In genomic region chr14:55721076-55721475, GRCm38 (mm10) we compare ENCODE assay signal across 8 mouse cellular contexts. TPM values are rescaled to one million over a fixed set of nuclear protein-coding genes. Genes with fewer than 3 reads are reported as not detected.
DNase-seq lines count a peak whose midpoint lies in the region; ATAC-seq and TF ChIP-seq lines count a peak whose summit lies in the region.

No protein-coding gene starts in this region.

- no peak overlapping the region for H3K27ac ChIP-seq in lung, postnatal 0 days (ENCODE audit: low read length)
- no peak overlapping the region for H3K27ac ChIP-seq in limb, embryonic 11.5 days (replicated peaks; ENCODE audit: low read depth, low read length)
- peak overlapping the region; percentile 60 for H3K27ac ChIP-seq in stomach, embryonic 16.5 days (ENCODE audit: low read length)

- H3K9me3 ChIP-seq in lung, postnatal 0 days (ENCODE audit: low read length): no peaks in the 10 kb centered on the region
- H3K9me3 ChIP-seq in limb, embryonic 11.5 days (ENCODE audit: control insufficient read depth, low read length): no peaks in the 10 kb centered on the region
- no peaks in the 10 kb centered on the region for H3K9me3 ChIP-seq in stomach, embryonic 16.5 days (replicated peaks; ENCODE audit: control insufficient read depth, low read length)

- 73% methylated on average over 6 of the region's 6 CpGs for WGBS in lung, postnatal 0 days
- WGBS in limb, embryonic 11.5 days: 78% methylated on average over 6 of the region's 6 CpGs
- 72% methylated on average over 6 of the region's 6 CpGs for WGBS in stomach, embryonic 16.5 days

- H3K4me3 ChIP-seq in lung, postnatal 0 days (ENCODE audit: low read depth, low read length): no peak overlapping the region
- peak overlapping the region; percentile 73 for H3K4me3 ChIP-seq in limb, embryonic 11.5 days (ENCODE audit: low read depth, low read length)
- H3K4me3 ChIP-seq in stomach, embryonic 16.5 days (replicated peaks; ENCODE audit: low read length): peak overlapping the region; percentile 92

- H3K36me3 ChIP-seq in lung, postnatal 0 days (ENCODE audit: insufficient read depth, low read length): 0 out of 2 replicates have a peak, but pooled peaks cover 18% of the 10 kb centered on the region
- no peaks in the 10 kb centered on the region for H3K36me3 ChIP-seq in limb, embryonic 11.5 days (ENCODE audit: control insufficient read depth, insufficient read depth, low read length)
- no peaks in the 10 kb centered on the region for H3K36me3 ChIP-seq in stomach, embryonic 16.5 days (ENCODE audit: control insufficient read depth, insufficient read depth, low read length)

- peak overlapping the region; percentile 70 for H3K4me2 ChIP-seq in lung, postnatal 0 days (replicated peaks; ENCODE audit: low read depth, low read length)
- peak overlapping the region; percentile 66; the same call in 1 of the 2 replicates for H3K4me2 ChIP-seq in limb, embryonic 11.5 days (ENCODE audit: low read depth, severe bottlenecking)
- peak overlapping the region; percentile 87 for H3K4me2 ChIP-seq in stomach, embryonic 16.5 days (ENCODE audit: low read depth, low read length)

- no peaks in the 10 kb centered on the region for H3K27me3 ChIP-seq in lung, postnatal 0 days (replicated peaks; ENCODE audit: insufficient read depth, low read length)
- H3K27me3 ChIP-seq in limb, embryonic 11.5 days (ENCODE audit: control insufficient read depth, insufficient read depth, low read length): no peaks in the 10 kb centered on the region
- H3K27me3 ChIP-seq in stomach, embryonic 16.5 days (ENCODE audit: control insufficient read depth, insufficient read depth, low read length): no peaks in the 10 kb centered on the region

- DNase-seq in lung, postnatal 0 days (ENCODE audit: low spot score): no peak
- DNase-seq in lung, postnatal 25 days (ENCODE audit: low spot score): no peak
- peak; percentile 50 for DNase-seq in gonadal fat pad, adult 2 months (ENCODE audit: low read depth)
- no peak for DNase-seq in limb, embryonic 11.5 days (ENCODE audit: low spot score)
- DNase-seq in adrenal gland, postnatal 10 days: no peak
- DNase-seq in yolk sac, embryonic 10.5 days (ENCODE audit: low spot score): no peak
- no peak for DNase-seq in adrenal gland, adult 2 months

- peaks cover 6% of the 10 kb centered on the region for H3K4me1 ChIP-seq in lung, postnatal 0 days (ENCODE audit: insufficient read depth, low read depth, low read length)
- H3K4me1 ChIP-seq in limb, embryonic 11.5 days (ENCODE audit: control insufficient read depth, insufficient read depth, low read length): peaks cover 6% of the 10 kb centered on the region; the same call in 1 of the 2 replicates
- H3K4me1 ChIP-seq in stomach, embryonic 16.5 days (ENCODE audit: control insufficient read depth, insufficient read depth, low read length): peaks cover 4% of the 10 kb centered on the region; the same call in 1 of the 2 replicates

- no peak for ATAC-seq in lung, postnatal 0 days
- ATAC-seq in limb, embryonic 11.5 days (ENCODE audit: insufficient number of reproducible peaks, low FRiP score, low TSS enrichment, low read depth): no peak
- no peak for ATAC-seq in stomach, embryonic 16.5 days (ENCODE audit: insufficient read depth, low FRiP score)

- no peak for TF ChIP-seq CTCF in lung, postnatal 0 days (IDR thresholded peaks at IDR 0.05)

- TF ChIP-seq EP300 in lung, postnatal 0 days (IDR thresholded peaks at IDR 0.05): no peak

- H3K9ac ChIP-seq in lung, postnatal 0 days (replicated peaks; ENCODE audit: low read depth): no peak overlapping the region
- H3K9ac ChIP-seq in limb, embryonic 11.5 days (ENCODE audit: low read length): no peak overlapping the region
- H3K9ac ChIP-seq in stomach, embryonic 16.5 days (ENCODE audit: low read length): peak overlapping the region; percentile 92; the same call in 1 of the 2 replicates

RNA-seq across cellular contexts. Expression of gene Rabggta, which starts 1.0 kb away (rescaled TPM):
- 31.4 and 32.5 TPM in 2 replicates for polyA plus RNA-seq in lung, postnatal 0 days (2015; fragmentation: Nextera tagmentation; extraction: Ambion mirVana)
- 48.4 and 49.0 TPM in 2 replicates for polyA plus RNA-seq in gonadal fat pad, adult 2 months (2012; rRNA removed)
- 20.0 and 20.2 TPM in 2 replicates for polyA plus RNA-seq in limb, embryonic 11.5 days (2014; fragmentation: Nextera tagmentation; extraction: Ambion mirVana)
- 36.3 and 37.1 TPM in 2 replicates for polyA plus RNA-seq in stomach, embryonic 16.5 days (2015; fragmentation: Nextera tagmentation; extraction: Ambion mirVana)
- total RNA-seq in adrenal gland, postnatal 10 days (2021): 10 to 100 TPM; 16.8 to 21.5 TPM
- 10 to 100 TPM; 20.2 to 20.4 TPM for total RNA-seq in adrenal gland, adult 2 months (2021)
- 39.5 and 44.7 TPM in 2 replicates for polyA plus RNA-seq in adrenal gland, adult 2 months (2012; rRNA removed)

RNA-seq across cellular contexts. Expression of gene Tgm1, which starts 7.3 kb away (rescaled TPM):
- polyA plus RNA-seq in lung, postnatal 0 days (2015; fragmentation: Nextera tagmentation; extraction: Ambion mirVana): 14.2 and 20.6 TPM in 2 replicates
- 4.3 and 4.4 TPM in 2 replicates for polyA plus RNA-seq in gonadal fat pad, adult 2 months (2012; rRNA removed)
- polyA plus RNA-seq in limb, embryonic 11.5 days (2014; fragmentation: Nextera tagmentation; extraction: Ambion mirVana): 2.1 TPM in 2 replicates
- 53.1 and 72.9 TPM in 2 replicates for polyA plus RNA-seq in stomach, embryonic 16.5 days (2015; fragmentation: Nextera tagmentation; extraction: Ambion mirVana)
- 1 to 10 TPM; 1.3 to 2.0 TPM for total RNA-seq in adrenal gland, postnatal 10 days (2021)
- total RNA-seq in adrenal gland, adult 2 months (2021): under 1 TPM; 0.23 to 0.45 TPM
- 0.27 and 0.28 TPM in 2 replicates for polyA plus RNA-seq in adrenal gland, adult 2 months (2012; rRNA removed)

RNA-seq across cellular contexts. Expression of gene Dhrs1, which starts 24.4 kb away (rescaled TPM):
- 74.1 and 83.5 TPM in 2 replicates for polyA plus RNA-seq in lung, postnatal 0 days (2015; fragmentation: Nextera tagmentation; extraction: Ambion mirVana)
- 92.5 and 99.0 TPM in 2 replicates for polyA plus RNA-seq in gonadal fat pad, adult 2 months (2012; rRNA removed)
- 65.9 and 72.8 TPM in 2 replicates for polyA plus RNA-seq in limb, embryonic 11.5 days (2014; fragmentation: Nextera tagmentation; extraction: Ambion mirVana)
- polyA plus RNA-seq in stomach, embryonic 16.5 days (2015; fragmentation: Nextera tagmentation; extraction: Ambion mirVana): 107 and 125 TPM in 2 replicates
- total RNA-seq in adrenal gland, postnatal 10 days (2021): 10 to 100 TPM; 77.4 to 82.0 TPM
- 10 to 100 TPM; 70.7 to 93.5 TPM for total RNA-seq in adrenal gland, adult 2 months (2021)
- 49.6 and 68.1 TPM in 2 replicates for polyA plus RNA-seq in adrenal gland, adult 2 months (2012; rRNA removed)

RNA-seq across cellular contexts. Expression of gene Nop9, which starts 24.4 kb away (rescaled TPM):
- polyA plus RNA-seq in lung, postnatal 0 days (2015; fragmentation: Nextera tagmentation; extraction: Ambion mirVana): 16.2 and 19.5 TPM in 2 replicates
- polyA plus RNA-seq in gonadal fat pad, adult 2 months (2012; rRNA removed): 16.7 and 18.1 TPM in 2 replicates
- 55.5 and 56.7 TPM in 2 replicates for polyA plus RNA-seq in limb, embryonic 11.5 days (2014; fragmentation: Nextera tagmentation; extraction: Ambion mirVana)
- 23.8 and 28.4 TPM in 2 replicates for polyA plus RNA-seq in stomach, embryonic 16.5 days (2015; fragmentation: Nextera tagmentation; extraction: Ambion mirVana)
- total RNA-seq in adrenal gland, postnatal 10 days (2021): 10 to 100 TPM; 17.1 to 18.9 TPM
- total RNA-seq in adrenal gland, adult 2 months (2021): 10 to 100 TPM; 17.6 to 17.7 TPM
- 9.2 and 9.9 TPM in 2 replicates for polyA plus RNA-seq in adrenal gland, adult 2 months (2012; rRNA removed)

RNA-seq across cellular contexts. Expression of gene Cideb, which starts 37.2 kb away (rescaled TPM):
- polyA plus RNA-seq in lung, postnatal 0 days (2015; fragmentation: Nextera tagmentation; extraction: Ambion mirVana): 0.65 and 1.3 TPM in 2 replicates
- polyA plus RNA-seq in gonadal fat pad, adult 2 months (2012; rRNA removed): 5.9 and 8.3 TPM in 2 replicates
- 0.37 TPM in 1 of 2 replicates, not detected in the other for polyA plus RNA-seq in limb, embryonic 11.5 days (2014; fragmentation: Nextera tagmentation; extraction: Ambion mirVana)
- 14.8 and 15.1 TPM in 2 replicates for polyA plus RNA-seq in stomach, embryonic 16.5 days (2015; fragmentation: Nextera tagmentation; extraction: Ambion mirVana)
- 10 to 100 TPM; 14.2 to 23.3 TPM for total RNA-seq in adrenal gland, postnatal 10 days (2021)
- total RNA-seq in adrenal gland, adult 2 months (2021): 1 to 10 TPM; 1.2 to 1.7 TPM
- 0.70 and 0.74 TPM in 2 replicates for polyA plus RNA-seq in adrenal gland, adult 2 months (2012; rRNA removed)
